Mouse (Mus musculus): Measurements from ENCODE around the gene Tap2.

Gene Tap2

DNA sequence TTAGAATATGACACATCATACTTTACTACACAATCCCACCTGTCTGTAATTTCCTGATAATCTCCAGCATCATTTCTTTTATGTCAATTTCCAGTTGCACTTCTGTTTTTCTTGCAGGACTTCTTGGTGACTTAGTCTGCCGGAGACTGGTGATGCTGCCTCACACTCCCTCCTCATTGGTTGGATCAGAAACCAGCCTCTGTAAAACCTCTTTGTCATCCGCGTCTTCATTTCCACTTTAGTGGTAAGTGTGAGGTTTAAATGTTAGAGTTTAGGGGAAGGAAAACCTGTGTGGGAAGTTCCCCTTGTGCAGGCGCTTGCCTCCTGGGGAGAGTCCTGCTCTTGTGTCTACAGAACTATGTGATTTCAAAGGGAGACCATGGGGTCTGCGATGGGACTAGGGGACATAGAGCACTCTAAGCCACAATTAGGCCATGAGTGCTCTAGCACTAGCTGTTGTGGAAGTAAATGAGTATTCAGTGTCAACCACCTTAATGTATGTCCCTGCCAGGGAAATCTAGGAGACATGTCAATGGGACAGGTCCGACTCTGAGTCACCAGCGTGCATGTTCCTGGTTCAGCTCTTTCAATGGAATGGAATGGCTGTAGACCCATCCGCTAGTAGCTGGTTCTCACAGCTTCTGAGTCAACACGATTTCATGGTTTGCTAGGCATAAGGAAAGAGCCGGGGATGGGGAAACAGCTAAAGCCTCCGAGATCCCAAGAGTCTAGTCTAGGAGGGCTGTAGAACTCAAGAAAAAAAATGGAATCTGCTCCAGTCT, 54.5 kb downstream of the Tap2 start, which contains the start of gene H2-Ab1:
TSS of gene H2-Ab1 (plus strand) at position 96 of the 782 bp plus-strand sequence.
- DNase-seq = peak; percentile 74

GRCm38 (mm10) chr17:34260551-34260950, 57.2 kb downstream of the Tap2 start:
- no peak for DNase-seq

GRCm38 (mm10) chr17:34261502-34261901, 58.2 kb downstream of the Tap2 start:
- peak; percentile 20 for DNase-seq

- peak; percentile 43 for DNase-seq
Measured at GRCm38 (mm10) chr17:34263068-34263467, 59.7 kb downstream of the Tap2 start.

DNA sequence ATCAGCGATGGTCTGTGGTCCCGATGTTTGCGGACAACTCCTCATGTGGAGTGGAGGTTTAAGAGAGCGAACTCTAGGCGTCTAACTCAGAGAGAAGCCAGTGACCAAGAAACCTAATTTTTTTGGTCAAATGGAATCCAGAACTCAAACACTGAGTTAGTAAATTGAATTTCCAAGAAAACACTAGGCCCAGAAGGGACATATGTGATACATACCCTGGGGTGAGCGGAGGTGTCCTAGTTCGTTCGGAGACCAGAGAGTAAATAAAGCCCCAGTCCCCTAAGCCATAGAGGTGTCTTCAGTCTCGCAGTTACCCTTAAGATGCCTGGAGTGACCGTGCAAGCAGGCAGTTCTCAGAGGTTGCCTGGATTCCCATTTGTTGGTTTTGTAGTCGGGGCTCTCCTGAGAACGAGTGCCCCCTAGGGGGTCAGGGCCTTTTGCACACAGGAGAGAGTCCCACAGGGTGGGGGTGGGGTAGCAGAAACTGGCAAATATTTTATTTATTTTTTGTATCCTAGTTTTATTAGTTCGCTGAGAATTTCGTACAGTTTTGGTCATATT, 60.6 kb downstream of the Tap2 start:
- DNase-seq = no peak

- DNase-seq = no peak
Measured at GRCm38 (mm10) chr17:34264452-34265351, 61.4 kb downstream of the Tap2 start.
